Mouse (Mus musculus) embryo, embryonic 10.5 days (tissue): Measurements from ENCODE around the gene Zdhhc25.
A peak's percentile ranks its signal among the peaks of the same experiment; 100 is the strongest.

Experiments used
- DNase-seq: peaks from one replicate; pipeline ENCODE4 v3.0.0-alpha.2; 2015; ENCODE audit warnings: low spot score

Zdhhc25 gene

GRCm38 (mm10) chr15:88600002-88600401 lies at the start of gene Zdhhc25:
Gene Zdhhc25, plus strand, starts transcription at chr15:88600302.
- no peak for DNase-seq

GRCm38 (mm10) chr15:88552852-88553251 lies 47.2 kb upstream of the Zdhhc25 start:
- DNase-seq = no peak

- DNase-seq = peak; percentile 74
Observed at GRCm38 (mm10) chr15:88555476-88555875, 44.6 kb upstream of the Zdhhc25 start.

DNA sequence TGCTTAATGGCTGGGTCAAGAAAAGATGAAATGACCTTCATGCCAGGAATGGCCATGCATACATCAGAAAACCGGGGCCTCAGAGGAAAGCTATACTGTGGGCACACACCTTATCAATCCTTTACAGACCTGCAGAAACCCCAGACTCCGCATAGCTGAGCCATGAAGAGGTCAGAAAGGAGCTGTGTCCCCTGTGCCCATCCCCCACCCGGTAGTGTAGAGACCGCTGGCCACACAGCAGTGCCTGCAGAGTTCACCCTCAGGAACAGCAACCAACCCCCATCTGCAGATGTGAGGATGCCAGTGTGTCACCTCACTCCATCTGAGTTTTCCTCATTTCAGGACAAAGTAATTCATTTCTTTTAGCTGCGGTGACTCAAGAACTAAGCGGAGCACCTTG lies 39.5 kb upstream of the Zdhhc25 start:
- peak; percentile 19 for DNase-seq

DNA sequence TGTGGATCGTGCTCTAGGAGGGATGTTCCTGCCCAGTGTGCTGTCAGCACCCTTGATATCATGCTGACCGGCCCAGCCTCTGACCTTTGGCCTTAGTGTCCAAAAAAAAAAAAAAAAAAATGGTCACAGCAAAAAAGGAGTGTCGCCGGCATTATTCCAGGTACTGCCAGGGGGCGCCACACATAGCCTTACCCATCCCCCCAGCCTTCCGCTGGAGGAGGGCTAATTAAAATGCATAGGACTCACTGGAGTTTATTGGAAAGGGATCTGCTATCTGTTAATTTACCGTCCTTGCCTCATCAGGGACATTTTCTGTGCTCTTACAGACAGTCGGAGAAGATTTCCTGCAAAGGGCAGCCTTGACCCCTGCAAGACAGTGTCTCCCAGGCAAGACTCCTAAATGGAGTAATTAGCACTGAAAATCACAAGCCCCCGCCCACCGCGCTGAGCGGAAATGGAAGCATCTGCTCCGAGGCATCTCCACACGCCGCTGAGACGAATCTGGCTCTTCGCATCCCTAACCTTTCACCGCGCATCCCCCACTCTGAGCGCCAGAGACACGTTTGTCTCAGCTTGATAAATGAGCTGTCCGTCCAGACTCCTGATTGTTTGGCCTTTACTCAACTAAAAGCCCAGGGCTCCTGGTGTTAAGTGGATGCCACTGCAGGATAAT lies 38.9 kb upstream of the Zdhhc25 start:
- DNase-seq = peak; percentile 72

GRCm38 (mm10) chr15:88565307-88565706 lies 34.8 kb upstream of the Zdhhc25 start:
- no peak for DNase-seq

DNA sequence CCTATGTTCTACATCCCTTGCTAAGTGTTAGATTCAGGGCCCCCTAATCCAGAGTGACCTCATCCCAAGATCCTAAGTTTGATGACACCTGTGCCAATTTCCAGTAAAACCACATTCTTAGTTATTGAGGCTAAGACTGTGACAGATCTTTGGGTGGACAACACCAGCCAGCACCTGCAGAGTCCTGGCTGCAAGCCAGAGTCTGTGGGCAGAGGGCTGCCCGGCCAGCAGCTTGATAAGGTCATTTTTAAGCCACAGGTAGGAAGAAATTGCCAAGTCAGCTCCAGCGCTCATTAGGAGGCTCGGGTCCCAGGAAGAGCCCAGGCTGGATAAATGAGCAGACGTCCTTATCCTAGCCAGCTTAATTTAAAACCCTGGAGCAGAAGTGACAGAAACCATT lies 34.3 kb upstream of the Zdhhc25 start:
- DNase-seq = no peak

DNA sequence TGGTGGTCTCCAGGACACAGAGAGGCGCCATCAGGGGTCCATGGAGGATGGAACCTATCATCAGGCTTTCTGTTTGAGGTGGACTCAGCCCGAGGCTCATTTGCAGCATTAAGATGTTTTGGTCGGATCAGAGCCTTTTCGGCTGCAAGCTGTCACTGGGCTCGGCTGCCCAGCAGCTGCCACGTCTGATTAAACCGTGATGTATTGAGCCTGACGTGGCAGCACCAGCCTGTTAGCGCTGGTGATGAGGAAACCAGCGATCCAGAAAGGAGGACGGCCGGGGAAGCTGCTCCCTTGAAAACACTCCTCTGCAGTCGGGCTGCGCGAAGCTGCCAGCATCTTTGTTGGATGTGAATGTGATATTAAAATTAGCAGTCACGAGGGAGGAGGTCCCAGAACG lies 29.4 kb upstream of the Zdhhc25 start:
- no peak for DNase-seq

DNA sequence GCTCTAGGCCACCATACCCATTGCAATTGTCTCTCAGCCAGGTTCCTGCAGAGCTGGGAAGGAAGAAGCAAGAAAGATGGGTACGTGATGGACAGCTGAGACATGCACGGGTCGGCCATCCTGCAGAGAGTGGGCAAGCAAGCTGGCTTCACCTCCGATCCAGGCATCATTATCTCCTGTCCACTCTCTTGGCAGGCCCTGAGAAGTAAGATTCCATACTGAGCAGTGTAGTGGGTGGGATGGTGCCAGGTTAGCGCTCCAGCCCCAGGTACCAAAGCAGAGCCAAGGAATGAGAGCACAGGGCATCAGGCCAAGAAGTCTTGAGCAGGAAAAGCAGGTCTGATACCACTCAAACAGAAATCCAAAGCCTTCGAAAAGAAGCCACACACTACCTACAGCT lies 20.6 kb upstream of the Zdhhc25 start:
- no peak for DNase-seq

DNA sequence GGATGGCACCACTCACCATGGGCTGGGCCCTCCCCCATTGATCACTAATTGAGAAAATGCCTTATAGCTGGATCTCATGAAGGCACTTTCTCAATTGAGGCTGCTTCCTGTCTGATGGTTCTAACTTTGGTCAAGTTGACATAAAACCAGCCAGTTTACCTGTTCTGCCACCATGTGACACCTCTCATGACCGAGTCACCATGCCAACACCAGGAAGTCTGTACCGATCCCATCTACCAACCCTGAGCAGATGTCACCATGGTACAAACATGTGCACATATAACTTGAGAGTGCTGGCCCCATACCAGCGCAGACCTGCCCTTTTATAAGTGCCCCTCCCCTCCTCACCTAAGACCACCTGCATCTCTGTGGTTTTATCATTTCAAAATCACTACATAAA lies 2.4 kb downstream of the Zdhhc25 start:
- no peak for DNase-seq

DNA sequence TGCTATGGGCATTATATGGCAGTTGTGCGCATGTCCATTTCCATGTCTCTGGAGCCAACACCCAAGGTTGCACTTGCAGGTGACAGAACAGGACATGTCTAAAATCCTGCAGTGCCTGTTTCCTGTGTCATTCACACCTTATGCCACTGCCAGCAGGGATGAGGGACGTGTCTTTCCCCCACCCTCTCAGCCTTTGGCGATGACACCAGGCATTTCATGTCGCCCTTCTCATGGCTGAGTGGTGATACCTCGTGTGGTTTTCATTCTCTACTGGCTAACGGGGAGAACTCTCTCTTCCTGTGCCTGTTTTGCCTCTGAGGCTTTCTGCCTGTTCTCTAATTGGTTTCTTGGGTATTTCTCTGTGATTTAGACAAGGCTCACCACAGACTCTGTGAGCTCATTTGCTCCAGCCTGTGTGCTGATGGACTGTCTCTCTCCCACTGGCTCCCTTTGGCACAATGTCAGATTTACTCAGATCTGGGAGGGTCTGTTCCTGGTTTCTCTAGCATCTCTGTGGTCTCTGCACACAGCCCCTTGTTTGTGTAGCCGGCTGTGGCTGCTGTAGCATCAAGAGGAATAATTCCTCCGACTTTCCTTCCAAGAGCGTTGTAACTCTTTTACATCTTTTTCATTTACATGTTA lies 3.1 kb downstream of the Zdhhc25 start:
- DNase-seq = no peak

GRCm38 (mm10) chr15:88603733-88604119 lies 3.6 kb downstream of the Zdhhc25 start:
- no peak for DNase-seq

DNA sequence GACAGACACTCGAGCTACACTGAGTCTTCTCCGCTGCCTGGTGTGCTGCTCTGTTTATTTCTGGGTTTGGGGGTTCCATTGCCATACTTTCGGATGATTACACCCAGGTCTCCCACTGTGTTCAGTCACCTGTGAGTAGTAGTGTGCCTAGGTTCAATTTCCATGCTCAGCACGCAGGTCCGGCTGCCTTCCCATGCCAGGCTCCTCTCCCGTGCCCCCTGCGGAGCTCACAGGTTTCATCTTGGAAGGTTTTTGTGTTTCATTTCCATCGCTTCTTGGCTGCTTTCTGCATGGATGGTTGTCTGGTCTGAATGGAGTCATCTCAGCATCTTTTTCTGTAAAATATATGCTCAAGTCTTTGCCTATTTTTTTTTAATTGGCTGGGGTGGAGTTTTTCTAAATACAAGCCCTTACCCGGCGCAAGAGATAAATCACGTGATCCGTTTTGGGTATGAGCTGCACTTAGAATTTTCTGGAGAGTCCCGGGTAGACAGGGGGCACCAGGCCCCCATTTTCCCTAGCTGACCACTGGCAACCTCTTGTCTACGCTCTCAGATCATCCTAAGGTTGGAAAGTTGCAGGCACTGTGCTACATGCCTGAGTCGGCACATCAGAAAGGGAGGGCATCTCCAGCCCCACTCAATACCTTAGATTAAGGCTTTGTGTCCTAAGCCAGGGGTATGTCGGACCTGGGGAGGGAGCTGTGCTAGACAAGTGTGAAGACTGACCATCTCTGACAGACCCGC lies 4.7 kb downstream of the Zdhhc25 start:
- DNase-seq = no peak

GRCm38 (mm10) chr15:88605415-88605785 lies 5.3 kb downstream of the Zdhhc25 start:
- no peak for DNase-seq

GRCm38 (mm10) chr15:88617125-88617524 lies 17.0 kb downstream of the Zdhhc25 start:
- DNase-seq = no peak

GRCm38 (mm10) chr15:88618008-88618773 lies 18.1 kb downstream of the Zdhhc25 start:
- peak; percentile 71 for DNase-seq

- DNase-seq = no peak
Observed at GRCm38 (mm10) chr15:88620017-88620416, 19.9 kb downstream of the Zdhhc25 start.

DNA sequence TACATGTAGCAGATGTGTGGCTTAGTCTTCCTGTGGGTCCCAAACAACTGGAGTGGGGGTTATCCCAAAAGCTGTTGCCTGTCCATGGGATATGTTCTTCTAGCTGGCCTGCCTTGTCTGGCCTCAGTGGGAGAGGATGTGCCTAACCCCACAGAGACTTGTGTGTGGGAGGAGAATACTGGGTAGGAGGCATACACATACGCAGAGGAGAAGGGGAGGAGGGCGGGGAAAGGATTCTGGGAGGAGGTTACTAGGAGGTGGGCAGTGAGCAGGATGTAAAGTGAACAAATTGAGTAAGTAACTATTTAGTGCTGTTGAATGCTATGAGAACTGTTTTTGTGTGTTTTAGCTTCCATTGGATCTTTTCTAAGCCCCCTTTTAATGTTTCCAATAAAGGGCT lies 23.8 kb downstream of the Zdhhc25 start:
- no peak for DNase-seq

DNA sequence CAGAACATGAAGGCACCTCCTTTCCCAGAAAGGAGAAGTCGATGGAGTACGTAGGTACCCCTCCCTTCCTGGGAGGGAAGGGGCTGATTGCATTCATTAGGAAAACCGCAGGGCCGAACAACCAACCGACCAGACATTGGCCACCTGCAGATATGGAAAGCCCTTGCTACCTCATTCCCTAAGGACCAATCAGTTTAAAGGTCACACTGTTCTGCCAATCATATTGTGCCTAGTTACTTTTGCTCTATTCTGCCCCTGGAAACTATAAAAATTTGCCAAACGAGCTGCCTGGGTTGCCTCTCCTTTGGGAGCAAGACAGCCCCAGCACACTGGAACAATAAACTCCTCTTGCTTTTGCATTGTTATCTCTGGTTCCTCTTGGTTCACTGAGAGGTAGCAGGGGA lies 24.8 kb downstream of the Zdhhc25 start:
- no peak for DNase-seq

DNA sequence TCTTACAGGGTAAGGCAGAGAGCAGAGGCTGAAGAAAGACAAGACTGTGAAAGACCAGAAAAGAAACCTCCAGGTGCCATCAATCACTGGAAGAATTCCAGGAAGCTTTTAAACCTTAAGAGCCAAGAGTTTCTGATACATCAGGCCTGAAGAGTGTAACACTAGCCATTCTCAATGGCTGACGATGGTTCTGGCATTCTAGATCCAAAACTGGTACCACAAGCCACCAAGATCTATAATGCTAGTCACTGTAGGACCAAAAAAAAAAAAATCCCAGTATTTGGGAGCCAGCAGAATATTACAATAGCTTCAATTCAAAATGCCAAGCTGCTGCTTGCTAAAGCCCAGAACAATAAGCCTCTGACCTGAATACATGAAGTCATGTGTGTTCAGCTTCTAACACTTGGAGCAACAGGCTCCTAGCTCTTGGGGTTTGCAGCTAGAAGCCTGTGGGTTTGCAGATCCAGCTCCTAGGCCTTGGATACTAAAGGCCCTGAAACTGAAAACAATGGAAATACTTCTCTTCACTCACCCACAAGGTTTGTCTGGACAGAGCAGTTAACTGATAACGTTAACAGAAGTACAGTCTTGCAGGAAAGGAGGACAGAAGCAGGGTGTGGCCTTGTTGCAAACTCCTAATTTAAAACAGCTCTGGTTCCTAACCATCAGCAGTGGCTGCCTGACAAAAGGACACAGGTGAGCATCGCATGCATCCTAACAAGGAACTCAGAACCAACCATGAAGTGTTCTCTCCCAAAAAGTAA lies 25.4 kb downstream of the Zdhhc25 start:
- DNase-seq = no peak

DNA sequence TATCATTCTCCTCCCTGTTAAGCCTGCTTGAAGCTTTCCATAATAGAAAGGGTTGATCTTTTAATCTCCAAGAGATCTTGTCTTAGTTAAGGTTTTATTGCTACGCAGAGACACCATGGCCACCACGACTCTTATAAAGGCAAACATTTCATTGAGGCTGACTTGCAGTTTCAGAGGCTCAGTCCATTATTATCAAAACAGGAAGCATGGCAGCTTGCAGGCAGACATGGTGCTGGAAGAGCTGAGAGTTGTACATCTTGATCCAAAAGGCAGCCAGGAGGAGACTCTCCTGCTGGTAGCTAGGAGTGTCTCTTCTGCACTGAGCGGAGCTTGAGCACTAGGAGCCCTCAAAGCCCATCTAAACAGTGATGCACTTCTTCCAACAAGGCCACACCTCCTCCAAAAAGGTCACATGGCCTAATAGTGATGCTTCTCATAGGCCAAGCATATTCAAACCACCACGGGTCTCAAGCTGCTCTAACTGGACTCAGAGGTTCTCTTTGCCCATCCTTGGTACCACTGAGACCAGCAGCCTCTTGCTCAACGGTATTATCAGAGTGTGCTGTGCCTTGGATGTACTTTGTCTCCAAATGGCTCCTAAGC lies 26.9 kb downstream of the Zdhhc25 start:
- no peak for DNase-seq
